9 mouse cellular contexts compared by ENCODE assay signal in genomic region chr6:59023455-59024163, GRCm38 (mm10). TPM values are rescaled to one million over a fixed set of nuclear protein-coding genes. Genes with fewer than 3 reads are reported as not detected.
DNase-seq lines count a peak whose midpoint lies in the region; ATAC-seq and TF ChIP-seq lines count a peak whose summit lies in the region.
"Had no signal": no experiment of that assay in that cellular context is flagged by ENCODE, and none has a peak within 500 bp of the region (broad histone marks: within the 10 kb centered on the region; RNA-seq: fewer than 3 reads in every experiment).

No protein-coding gene starts in this region.

- no peak for ATAC-seq in kidney, postnatal 0 days (replicated peaks; ENCODE audit: low FRiP score, low read depth)
- no peak for ATAC-seq in embryonic facial prominence, embryonic 15.5 days (ENCODE audit: insufficient number of reproducible peaks, low FRiP score, low TSS enrichment, low read depth)
- no peak for ATAC-seq in intestine, embryonic 14.5 days (replicated peaks; ENCODE audit: low FRiP score, low TSS enrichment, low read depth)
- peak; percentile 41 for ATAC-seq in midbrain, embryonic 16.5 days
- ATAC-seq: Patski had no signal

- H3K4me3 ChIP-seq in kidney, postnatal 0 days (replicated peaks; ENCODE audit: low read depth, low read length): peak overlapping the region; percentile 39
- H3K4me3 ChIP-seq in embryonic facial prominence, embryonic 15.5 days (replicated peaks): peak overlapping the region; percentile 60
- peak overlapping the region; percentile 61 for H3K4me3 ChIP-seq in intestine, embryonic 14.5 days (ENCODE audit: low read depth, low read length)
- H3K4me3 ChIP-seq in midbrain, embryonic 16.5 days (ENCODE audit: low read depth, low read length): peak overlapping the region; percentile 58

- H3K9ac ChIP-seq in kidney, postnatal 0 days (ENCODE audit: low read depth, low read length): peak overlapping the region; percentile 46; the same call in 1 of the 2 replicates
- H3K9ac ChIP-seq in embryonic facial prominence, embryonic 15.5 days: no peak overlapping the region
- peak overlapping the region; percentile 44 for H3K9ac ChIP-seq in intestine, embryonic 14.5 days (ENCODE audit: low read length)
- peak overlapping the region; percentile 73 for H3K9ac ChIP-seq in midbrain, embryonic 16.5 days (ENCODE audit: low read depth, low read length)

- DNase-seq in kidney, postnatal 0 days (ENCODE audit: low spot score): no peak
- no peak for DNase-seq in kidney, adult 8-10 months
- DNase-seq in intestine, embryonic 14.5 days (ENCODE audit: low spot score): no peak
- no peak for DNase-seq in adrenal gland, adult 2 months
- DNase-seq in right cerebral cortex, postnatal 36 days (ENCODE audit: low spot score in 2 of 2): no peak
- DNase-seq in gastrocnemius, postnatal 14 days: no peak

- no peaks in the 10 kb centered on the region for H3K9me3 ChIP-seq in kidney, postnatal 0 days (replicated peaks; ENCODE audit: low read length)
- no peaks in the 10 kb centered on the region for H3K9me3 ChIP-seq in embryonic facial prominence, embryonic 15.5 days (replicated peaks)
- no peaks in the 10 kb centered on the region for H3K9me3 ChIP-seq in intestine, embryonic 14.5 days (ENCODE audit: control insufficient read depth, low read length)
- no peaks in the 10 kb centered on the region for H3K9me3 ChIP-seq in midbrain, embryonic 16.5 days (replicated peaks; ENCODE audit: control insufficient read depth, low read length, poor library complexity, severe bottlenecking)

- H3K4me2 ChIP-seq in kidney, postnatal 0 days (ENCODE audit: low read length): peak overlapping the region; percentile 56
- H3K4me2 ChIP-seq in embryonic facial prominence, embryonic 15.5 days (replicated peaks): peak overlapping the region; percentile 69
- H3K4me2 ChIP-seq in intestine, embryonic 14.5 days (ENCODE audit: low read length): peak overlapping the region; percentile 69
- peak overlapping the region; percentile 59 for H3K4me2 ChIP-seq in midbrain, embryonic 16.5 days (ENCODE audit: low read length)

- H3K27me3 ChIP-seq in kidney, postnatal 0 days (ENCODE audit: insufficient read depth, low read length): no peaks in the 10 kb centered on the region
- H3K27me3 ChIP-seq in embryonic facial prominence, embryonic 15.5 days: no peaks in the 10 kb centered on the region
- H3K27me3 ChIP-seq in intestine, embryonic 14.5 days (replicated peaks; ENCODE audit: control insufficient read depth, insufficient read depth, low read length): no peaks in the 10 kb centered on the region
- H3K27me3 ChIP-seq in midbrain, embryonic 16.5 days (ENCODE audit: control insufficient read depth, insufficient read depth, low read depth, low read length): no peaks in the 10 kb centered on the region

- WGBS in kidney, postnatal 0 days: 41% methylated on average over 6 of the region's 6 CpGs
- WGBS in embryonic facial prominence, embryonic 15.5 days: 44% methylated on average over 6 of the region's 6 CpGs
- 42% methylated on average over 6 of the region's 6 CpGs for WGBS in intestine, embryonic 14.5 days
- WGBS in midbrain, embryonic 16.5 days: 41% methylated on average over 6 of the region's 6 CpGs

- H3K36me3 ChIP-seq in kidney, postnatal 0 days (ENCODE audit: insufficient read depth, low read length): no peaks in the 10 kb centered on the region
- no peaks in the 10 kb centered on the region for H3K36me3 ChIP-seq in embryonic facial prominence, embryonic 15.5 days
- H3K36me3 ChIP-seq in intestine, embryonic 14.5 days (ENCODE audit: control insufficient read depth, insufficient read depth, low read length): no peaks in the 10 kb centered on the region
- H3K36me3 ChIP-seq in midbrain, embryonic 16.5 days (ENCODE audit: control insufficient read depth, insufficient read depth, low read length): no peaks in the 10 kb centered on the region

- no peaks in the 10 kb centered on the region for H3K4me1 ChIP-seq in kidney, postnatal 0 days (replicated peaks; ENCODE audit: insufficient read depth, low read length)
- H3K4me1 ChIP-seq in embryonic facial prominence, embryonic 15.5 days: no peaks in the 10 kb centered on the region
- peaks cover 4% of the 10 kb centered on the region; the same call in 1 of the 2 replicates for H3K4me1 ChIP-seq in intestine, embryonic 14.5 days (replicated peaks; ENCODE audit: control insufficient read depth, insufficient read depth, low read length)
- H3K4me1 ChIP-seq in midbrain, embryonic 16.5 days (ENCODE audit: control insufficient read depth, insufficient read depth, low read length): peaks cover 5% of the 10 kb centered on the region; the same call in 1 of the 2 replicates

- intact Hi-C loops in gastrocnemius, postnatal 14 days (cut with DNase I; ENCODE audit: low total_unique reads): loop anchor here (5.0 kb wide), 1 partner anchor 159 kb away; no protein-coding TSS in a partner anchor

- peak overlapping the region; percentile 71 for H3K27ac ChIP-seq in kidney, postnatal 0 days
- H3K27ac ChIP-seq in embryonic facial prominence, embryonic 15.5 days (replicated peaks): peak overlapping the region; percentile 81
- H3K27ac ChIP-seq in intestine, embryonic 14.5 days (ENCODE audit: low read depth): peak overlapping the region; percentile 62; the same call in 1 of the 2 replicates
- peak overlapping the region; percentile 83 for H3K27ac ChIP-seq in midbrain, embryonic 16.5 days (ENCODE audit: low read length)

- no peak for TF ChIP-seq CTCF in kidney, postnatal 0 days (IDR thresholded peaks at IDR 0.05; ENCODE audit: low read depth)

RNA-seq across cellular contexts. Expression of gene Fam13a, which starts 0.7 kb away (rescaled TPM):
- polyA plus RNA-seq in kidney, postnatal 0 days (2015; fragmentation: Nextera tagmentation; extraction: Ambion mirVana): 13.5 and 15.9 TPM in 2 replicates
- polyA plus RNA-seq in embryonic facial prominence, embryonic 15.5 days (2015; fragmentation: Nextera tagmentation; extraction: Ambion mirVana): 9.4 and 10.3 TPM in 2 replicates
- 9.9 and 13.1 TPM in 2 replicates for polyA plus RNA-seq in intestine, embryonic 14.5 days (2014; fragmentation: Nextera tagmentation; extraction: Ambion mirVana)
- 11.6 and 13.0 TPM in 2 replicates for polyA plus RNA-seq in midbrain, embryonic 16.5 days (2015; fragmentation: Nextera tagmentation; extraction: Ambion mirVana)
- 10 to 100 TPM; 42.2 to 73.3 TPM for total RNA-seq in adrenal gland, adult 2 months (2021)
- polyA plus RNA-seq in adrenal gland, adult 2 months (2012; rRNA removed): 6.7 and 7.9 TPM in 2 replicates
- total RNA-seq in gastrocnemius, postnatal 14 days (2021): 1 to 10 TPM; 7.7 to 8.5 TPM
